Mouse (Mus musculus): ENCODE results near the gene Zfp84. TPM values are rescaled to one million over a fixed set of nuclear protein-coding genes. Genes with fewer than 3 reads are reported as not detected.

The Zfp84 gene
- total and polyA plus RNA-seq, 3 experiments, result 4.7 to 8.1 TPM; not detected in 1

DNA sequence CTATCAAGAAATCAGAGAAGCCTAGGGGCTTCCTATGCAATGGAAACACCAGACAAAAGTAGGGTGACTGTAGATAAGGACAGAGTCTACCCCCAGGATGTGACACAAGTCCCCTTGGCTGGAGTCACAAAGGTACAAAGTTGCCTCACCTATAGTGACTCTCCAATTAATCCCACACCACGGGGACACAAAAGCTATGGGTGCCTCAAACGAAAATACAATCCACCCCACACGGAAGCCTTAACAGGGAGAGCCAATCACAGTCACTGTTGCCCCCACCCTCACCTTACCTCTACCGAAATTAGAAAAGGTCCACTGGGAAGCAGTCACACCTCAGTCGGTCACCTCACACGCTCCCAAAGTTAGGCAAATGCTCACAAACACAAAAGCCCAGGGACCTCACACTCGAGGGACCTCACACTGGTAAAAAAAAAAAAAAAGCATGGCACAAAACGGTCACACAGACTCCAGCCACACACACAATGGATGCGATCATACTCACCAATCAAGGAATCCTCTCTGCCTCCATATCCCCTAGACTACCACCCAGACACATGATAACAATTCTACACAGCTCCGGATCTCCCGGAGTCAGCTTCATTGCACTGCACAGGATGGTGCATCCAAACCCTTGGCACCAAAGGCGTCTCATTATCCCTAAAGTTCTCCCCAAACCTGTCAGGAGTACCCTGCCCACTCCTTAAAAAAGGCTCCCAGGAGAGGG is 46.9 kb downstream of the Zfp84 start:
- H3K9ac ChIP-seq (ENCODE audit: control insufficient read depth, low read depth, low read length, poor library complexity, severe bottlenecking), result peak overlapping the region; percentile 66
- TF ChIP-seq EP300 (IDR thresholded peaks at IDR 0.05; ENCODE audit: low read depth in 1 of 2, low read length in 2 of 2), result no peak
- no peak for TF ChIP-seq RAD21 (IDR thresholded peaks at IDR 0.05; ENCODE audit: low read depth, low read length)
- TF ChIP-seq CTCF (IDR thresholded peaks at IDR 0.05 in 2 of 3, conservative IDR thresholded peaks at IDR 0.05 in 1 of 3; ENCODE audit: control insufficient read depth in 1 of 3, insufficient read depth in 1 of 3, low read depth in 2 of 3, low read length in 3 of 3, poor library complexity in 1 of 3, severe bottlenecking in 1 of 3), result no peak
- TF ChIP-seq NRF1 (IDR thresholded peaks at IDR 0.05; ENCODE audit: insufficient read depth, low read depth, low read length, poor library complexity, severe bottlenecking), result no peak
- TF ChIP-seq CHD1 (IDR thresholded peaks at IDR 0.05; ENCODE audit: low read depth, low read length), result no peak
- no peak for TF ChIP-seq E2F4 (IDR thresholded peaks at IDR 0.05; ENCODE audit: borderline replicate concordance, low read depth, low read length)
- 0 out of 2 replicates have a peak, but pooled peaks have one; percentile 26 for TF ChIP-seq MAX (IDR thresholded peaks at IDR 0.05; ENCODE audit: low read length)
- TF ChIP-seq ETS1 (IDR thresholded peaks at IDR 0.05; ENCODE audit: low read depth, low read length), result no peak
- no peak for TF ChIP-seq MYC (IDR thresholded peaks at IDR 0.05; ENCODE audit: low read depth, low read length)
- TF ChIP-seq ZMIZ1 (IDR thresholded peaks at IDR 0.05; ENCODE audit: low read depth, low read length), result no peak
- no peak for TF ChIP-seq NELFE (IDR thresholded peaks at IDR 0.05; ENCODE audit: low read depth, low read length)
- no peak for TF ChIP-seq RCOR1 (IDR thresholded peaks at IDR 0.05; ENCODE audit: low read depth, low read length)
- no peak; the same call in 1 of the 2 replicates for TF ChIP-seq USF1 (IDR thresholded peaks at IDR 0.05; ENCODE audit: low read depth, low read length)
- no peak for TF ChIP-seq CHD2 (IDR thresholded peaks at IDR 0.05; ENCODE audit: low read length)
- no peak for TF ChIP-seq TAL1 (IDR thresholded peaks at IDR 0.05; ENCODE audit: low read length)
- no peak for TF ChIP-seq TBP (IDR thresholded peaks at IDR 0.05; ENCODE audit: low read depth, low read length)
- TF ChIP-seq MYB (IDR thresholded peaks at IDR 0.05; ENCODE audit: low read depth, low read length), result no peak
- TF ChIP-seq ELF1 (IDR thresholded peaks at IDR 0.05; ENCODE audit: low read depth, low read length), result no peak
- TF ChIP-seq MAZ (IDR thresholded peaks at IDR 0.05; ENCODE audit: low read depth, low read length), result peak; percentile 45; the same call in 1 of the 2 replicates
- TF ChIP-seq GABPA (IDR thresholded peaks at IDR 0.05; ENCODE audit: low read depth, low read length), result no peak
- no peak for TF ChIP-seq SIN3A (IDR thresholded peaks at IDR 0.05; ENCODE audit: low read length)
- no peak for TF ChIP-seq SMC3 (IDR thresholded peaks at IDR 0.05; ENCODE audit: low read depth, low read length)
- peak; percentile 78 for TF ChIP-seq ZNF384 (IDR thresholded peaks at IDR 0.05; ENCODE audit: low read depth, low read length)
- no peak for TF ChIP-seq MXI1 (IDR thresholded peaks at IDR 0.05; ENCODE audit: low read depth, low read length)
- TF ChIP-seq JUND (IDR thresholded peaks at IDR 0.05; ENCODE audit: low read depth, low read length), result no peak
- no peak for TF ChIP-seq MAFK (IDR thresholded peaks at IDR 0.05; ENCODE audit: borderline replicate concordance, low read depth, low read length)
- TF ChIP-seq POLR2A (IDR thresholded peaks at IDR 0.05; ENCODE audit: control insufficient read depth in 1 of 2, insufficient read depth in 1 of 2, low read depth in 1 of 2, low read length in 2 of 2, poor library complexity in 1 of 2), result no peak
- TF ChIP-seq MEF2A (IDR thresholded peaks at IDR 0.05; ENCODE audit: extremely low read depth, insufficient replicate concordance, low read depth, low read length, poor library complexity, severe bottlenecking), result no peak
- TF ChIP-seq USF2 (IDR thresholded peaks at IDR 0.05; ENCODE audit: borderline replicate concordance in 1 of 2, insufficient read depth in 1 of 2, low read depth in 1 of 2, low read length in 2 of 2), result no peak
- 0 out of 2 replicates have a peak, but pooled peaks have one; percentile 29 for TF ChIP-seq GATA1 (IDR thresholded peaks at IDR 0.05; ENCODE audit: low read depth, low read length)
- no peak for TF ChIP-seq TCF12 (IDR thresholded peaks at IDR 0.05; ENCODE audit: low read depth, low read length)
- TF ChIP-seq UBTF (IDR thresholded peaks at IDR 0.05; ENCODE audit: borderline replicate concordance, insufficient read depth, low read depth, low read length), result no peak
- H3K4me1 ChIP-seq (ENCODE audit: control insufficient read depth in 1 of 2, insufficient read depth in 2 of 2, low read length in 2 of 2), result peaks cover 6% of the 10 kb centered on the region in 2 experiments

More for the DNA sequence above, 46.9 kb downstream of the Zfp84 start:
- peak; percentile 54 for DNase-seq (ENCODE audit: low read depth, low spot score)
- Histone ChIP-seq H3K27ac (ENCODE audit: control insufficient read depth, low read depth, low read length) (peak overlapping the region; percentile 59), H3K4me3 (ENCODE audit: control insufficient read depth in 1 of 2, insufficient read depth in 1 of 2, low read depth in 2 of 2, low read length in 2 of 2) (peak overlapping the region; percentile 88 to 91), H3K27me3 (ENCODE audit: control insufficient read depth in 1 of 2, insufficient read depth in 2 of 2, low read length in 2 of 2) (no peaks in the 10 kb centered on the region), H3K79me2 (ENCODE audit: control insufficient read depth, insufficient read depth, low read length, poor library complexity) (0 out of 2 replicates have a peak, but pooled peaks cover 2% of the 10 kb centered on the region), H3K9me3 (replicated peaks; ENCODE audit: insufficient read depth, low read length) (no peaks in the 10 kb centered on the region), H3K36me3 (ENCODE audit: control insufficient read depth in 1 of 2, insufficient read depth in 2 of 2, low read length in 2 of 2) (peaks cover 0 to 8% of the 10 kb centered on the region in 2 experiments; a peak in 2 of 4 replicates)

Measured in MEL (cell line).